Mouse (Mus musculus) spleen, adult 2 months (tissue): ENCODE measurements around the gene Rspry1. TPM values are rescaled to one million over a fixed set of nuclear protein-coding genes. Genes with fewer than 3 reads are reported as not detected.

ENCODE experiments used
- DNase-seq, 2 experiments: peaks; one replicate each; pipeline versions ENCODE4 v3.0.0 to v3.0.0-alpha.2; 2012 to 2021; ENCODE audit warnings: low spot score in 2 of 2, low read depth in 1 of 2
- H3K27ac ChIP-seq: fragments of 200-500 bp; 2 replicates; pipeline ENCODE4 v1.5.1; 2012; ENCODE audit warnings: low read length, inconsistent platforms; ENCODE audit not compliant: insufficient read depth
- H3K27me3 ChIP-seq: fragments of 200-500 bp; 2 replicates; pipeline ENCODE4 v1.6.1; 2012; ENCODE audit warnings: mild to moderate bottlenecking, moderate library complexity, low read length, inconsistent platforms; ENCODE audit not compliant: control insufficient read depth, insufficient read depth
- H3K36me3 ChIP-seq: fragments of 200-500 bp; 2 replicates; pipeline ENCODE4 v1.6.1; 2012; ENCODE audit warnings: mild to moderate bottlenecking, low read length, inconsistent platforms; ENCODE audit not compliant: control insufficient read depth, insufficient read depth
- H3K4me1 ChIP-seq: fragments of 200-500 bp; 2 replicates; pipeline ENCODE4 v1.6.1; 2011; ENCODE audit warnings: inconsistent platforms; ENCODE audit not compliant: control insufficient read depth, insufficient read depth, insufficient read length
- H3K4me3 ChIP-seq: fragments of 200-500 bp; 2 replicates; pipeline ENCODE4 v1.5.1; 2011; ENCODE audit warnings: mild to moderate bottlenecking, inconsistent platforms; ENCODE audit not compliant: insufficient read depth, insufficient read length; ENCODE audit errors: extremely low read depth
- CTCF ChIP-seq: fragments of 200-500 bp; IDR thresholded peaks from 2 replicates; pipeline ENCODE4 v1.5.1; 2011; ENCODE audit warnings: mild to moderate bottlenecking, inconsistent platforms; ENCODE audit not compliant: insufficient read depth, insufficient read length, insufficient replicate concordance; ENCODE audit errors: extremely low read depth
- POLR2A ChIP-seq: fragments of 200-500 bp; IDR thresholded peaks from 2 replicates; pipeline ENCODE4 v1.6.1; 2011; ENCODE audit warnings: low read depth, low read length, inconsistent platforms
- WGBS: fragments of 180-500 bp; shearing (Covaris S2); methylation state at CpG from one replicate; pipeline ENCODE4 v1.1.7; 2018; 5-methylcytosine and 5-hydroxymethylcytosine counted together
- polyA plus RNA-seq: library from polyadenylated mRNA; depleted of rRNA; stranded (reverse); fragments of >200 nt; gene quantifications from 2 replicates; pipeline ENCODE4 v1.2.3, GENCODE M21; 2012; rRNA removed

Rspry1 gene
- polyA plus RNA-seq, 1 experiment: 5.1 TPM

DNA sequence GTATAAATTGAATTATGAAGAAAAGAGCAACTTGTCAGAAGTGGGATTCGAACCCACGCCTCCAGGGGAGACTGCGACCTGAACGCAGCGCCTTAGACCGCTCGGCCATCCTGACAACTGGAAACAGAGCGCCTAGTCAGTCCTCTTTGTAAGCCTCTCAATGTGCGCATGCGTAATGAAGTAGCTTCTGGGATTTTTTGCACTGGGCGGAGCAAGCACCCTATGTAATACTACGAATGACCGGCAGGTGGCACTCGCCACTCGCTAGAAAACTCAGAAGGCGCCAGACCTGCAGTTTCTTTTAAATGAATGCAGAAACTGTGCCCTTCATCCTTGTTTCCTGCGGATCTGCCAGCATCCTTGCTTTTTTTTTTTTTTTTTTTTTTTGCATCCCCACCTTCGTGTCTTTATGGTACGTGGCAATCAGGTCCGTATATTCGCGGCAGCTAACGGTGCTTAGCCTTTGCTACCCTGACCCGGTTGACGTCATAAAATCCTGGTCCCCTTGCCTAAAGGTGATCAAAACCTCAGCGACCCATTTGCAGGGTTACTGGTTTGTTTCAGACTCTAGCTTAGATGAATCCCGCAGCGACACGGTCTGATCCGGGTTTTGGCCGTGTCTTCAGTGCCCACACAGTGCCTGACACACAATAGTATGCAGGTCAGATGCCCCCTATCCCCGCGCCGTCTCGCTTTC is 102.4 kb downstream of the Rspry1 start:
- H3K4me1 ChIP-seq: no peaks in the 10 kb centered on the region
- no peak overlapping the region for H3K27ac ChIP-seq
- H3K36me3 ChIP-seq: no peaks in the 10 kb centered on the region
- TF ChIP-seq POLR2A (no peak), CTCF (peak; percentile 87; the same call in 1 of the 2 replicates)
- no peaks in the 10 kb centered on the region for H3K27me3 ChIP-seq
- peak; percentile 93 to 96 for DNase-seq
- WGBS: under 1% methylated on average over 35 of the region's 35 CpGs
- peak overlapping the region; percentile 57 for H3K4me3 ChIP-seq

DNA sequence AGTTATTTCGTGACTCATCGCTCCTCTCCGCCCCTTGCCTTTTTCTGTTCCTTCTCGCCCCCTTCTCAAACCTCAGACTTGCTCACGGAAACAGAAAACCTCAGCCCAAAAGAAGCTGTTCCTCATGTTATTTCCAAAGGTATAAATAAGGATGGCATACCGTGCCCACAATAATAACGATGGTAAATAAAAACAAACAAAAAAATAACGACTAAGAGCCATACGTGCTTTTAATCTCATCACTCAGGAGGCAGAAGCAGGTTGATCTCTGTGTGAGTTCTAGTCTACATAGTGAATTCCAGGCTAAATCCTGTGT is 102.9 kb downstream of the Rspry1 start:
- H3K4me3 ChIP-seq: peak overlapping the region; percentile 57
- H3K36me3 ChIP-seq: no peaks in the 10 kb centered on the region
- TF ChIP-seq CTCF: no peak
- TF ChIP-seq POLR2A: no peak
- H3K27me3 ChIP-seq: no peaks in the 10 kb centered on the region
- 8% methylated on average over 9 of the region's 9 CpGs for WGBS
- DNase-seq: no peak
- no peak overlapping the region for H3K27ac ChIP-seq
- no peaks in the 10 kb centered on the region for H3K4me1 ChIP-seq

DNA sequence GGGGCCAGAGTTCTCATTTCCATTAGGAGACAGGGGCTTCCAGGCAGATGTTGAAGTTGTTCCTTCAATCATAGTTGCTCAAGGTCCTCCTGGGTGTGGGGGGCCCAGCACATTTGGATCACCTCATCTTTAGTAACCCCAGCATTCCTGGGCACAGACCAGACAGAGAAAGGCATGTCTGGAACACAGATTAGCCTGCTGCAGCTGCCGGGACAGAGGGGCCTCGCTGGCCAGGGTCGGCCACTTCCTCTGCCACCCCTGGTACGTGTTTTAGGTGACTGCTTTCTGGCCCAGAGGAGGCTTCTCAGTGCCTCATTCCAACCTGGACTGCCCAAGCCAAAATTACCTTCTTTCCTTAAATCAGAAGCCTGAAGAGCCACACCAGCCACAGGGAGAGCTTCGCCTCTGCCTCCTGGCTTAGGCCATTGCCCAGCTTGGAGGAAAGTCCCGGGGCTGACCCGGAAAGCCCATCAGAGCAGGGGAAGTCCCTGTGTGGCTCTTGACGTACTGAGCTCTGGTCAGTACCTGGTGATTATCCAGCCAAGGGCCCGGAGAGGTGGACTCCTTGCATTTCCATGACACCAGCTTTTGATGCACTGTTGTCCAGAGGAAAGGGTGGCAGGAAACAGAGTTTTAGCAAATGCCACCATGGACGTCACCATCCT is 104.0 kb downstream of the Rspry1 start:
- Histone ChIP-seq H3K4me1 (no peaks in the 10 kb centered on the region), H3K27ac (no peak overlapping the region), H3K36me3 (no peaks in the 10 kb centered on the region), H3K4me3 (no peak overlapping the region), H3K27me3 (no peaks in the 10 kb centered on the region)
- no peak for DNase-seq
- 87% methylated on average over 10 of the region's 10 CpGs for WGBS
- TF ChIP-seq POLR2A (no peak), CTCF (no peak)

DNA sequence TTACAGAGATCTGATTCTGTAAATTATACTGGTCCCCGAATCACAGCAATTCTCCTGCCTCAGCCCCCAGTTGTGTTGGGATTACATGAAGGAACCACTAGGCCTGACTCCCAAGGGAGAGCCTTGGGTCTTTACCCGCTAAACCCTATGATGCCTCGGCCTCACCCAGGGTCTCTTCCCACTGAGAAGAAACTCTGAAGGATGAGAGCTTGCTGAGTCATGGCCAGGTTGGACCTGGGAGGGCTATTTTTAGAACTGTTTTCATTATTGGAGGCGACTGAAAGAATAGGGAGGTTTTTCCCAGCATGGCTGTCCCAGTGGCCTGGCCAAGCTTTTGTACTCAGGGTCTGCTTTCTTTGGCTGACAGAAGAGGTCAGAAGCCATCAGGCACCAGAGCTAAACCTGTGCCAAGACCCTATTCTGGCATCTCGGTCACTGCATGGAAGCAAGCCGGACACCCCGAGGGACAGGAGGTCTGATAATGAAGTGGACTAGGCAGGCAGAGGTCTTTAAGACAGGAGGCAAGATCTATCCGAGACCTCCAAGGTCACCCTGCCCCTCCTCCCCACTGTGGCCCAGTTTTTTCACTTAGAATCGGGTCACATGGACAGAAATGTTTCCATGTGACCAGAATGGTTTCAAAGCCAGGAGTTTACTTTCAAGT is 105.1 kb downstream of the Rspry1 start:
- WGBS: 87% methylated on average over 9 of the region's 9 CpGs
- Histone ChIP-seq H3K4me3 (no peak overlapping the region), H3K27me3 (no peaks in the 10 kb centered on the region), H3K4me1 (no peaks in the 10 kb centered on the region; the same call in 1 of the 2 replicates), H3K27ac (no peak overlapping the region), H3K36me3 (no peaks in the 10 kb centered on the region)
- DNase-seq: no peak
- no peak for TF ChIP-seq CTCF

Other genes starting within 250 kb of the Rspry1 start
- 198 and 350 TPM in 2 replicates for gene Herpud1, start 215.5 kb upstream of the Rspry1 start, polyA plus RNA-seq
- gene Nlrc5, start 167.6 kb upstream of the Rspry1 start, polyA plus RNA-seq: 47.3 and 58.1 TPM in 2 replicates
- 28.6 and 29.7 TPM in 2 replicates for gene Cpne2, start 68.9 kb upstream of the Rspry1 start, polyA plus RNA-seq
- gene Fam192a, start 60 bp downstream of the Rspry1 start, polyA plus RNA-seq: 15.2 and 17.2 TPM in 2 replicates
- 50.2 and 58.3 TPM in 2 replicates for gene Arl2bp, start 64.7 kb downstream of the Rspry1 start, polyA plus RNA-seq
- 0.21 and 0.31 TPM in 2 replicates for gene Pllp, start 94.3 kb downstream of the Rspry1 start, polyA plus RNA-seq
- gene Ccl22, start 143.7 kb downstream of the Rspry1 start, polyA plus RNA-seq: 5.8 and 7.9 TPM in 2 replicates
- gene Cx3cl1, start 170.1 kb downstream of the Rspry1 start, polyA plus RNA-seq: 3.0 and 3.1 TPM in 2 replicates
- not detected in 2 replicates for gene Ccl17, start 208.5 kb downstream of the Rspry1 start, polyA plus RNA-seq
- 70.8 and 109 TPM in 2 replicates for gene Coq9, start 236.4 kb downstream of the Rspry1 start, polyA plus RNA-seq
- 27.1 and 32.8 TPM in 2 replicates for gene Ciapin1, start 236.4 kb downstream of the Rspry1 start, polyA plus RNA-seq